Mouse (Mus musculus): ENCODE measurements around the gene Vezf1.
A peak's percentile ranks its signal among the peaks of the same experiment; 100 is the strongest.

Gene Vezf1

GRCm38 (mm10) chr11:88126306-88126793 is 58.3 kb downstream of the Vezf1 start:
- peak; percentile 94 for DNase-seq

DNA sequence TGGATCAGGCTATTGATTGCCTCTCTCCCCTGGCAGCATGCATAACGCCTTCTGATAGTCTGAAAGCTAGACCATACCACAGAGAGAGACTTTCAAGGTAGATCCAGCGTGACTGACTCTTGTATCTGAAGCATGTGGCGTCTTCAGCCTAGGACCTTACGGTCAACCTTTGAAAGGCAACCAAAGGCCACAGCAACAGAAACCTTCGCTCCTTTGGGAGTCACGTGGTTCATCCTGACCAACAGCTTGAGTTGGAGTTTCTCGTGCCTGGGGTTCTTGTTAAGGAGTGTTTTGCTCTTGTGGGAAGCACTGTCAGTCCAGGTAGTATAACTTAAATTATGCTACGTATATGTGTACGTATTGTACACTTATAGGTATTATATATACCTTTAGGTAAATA is 60.4 kb downstream of the Vezf1 start:
- DNase-seq: no peak

- DNase-seq: no peak
Measured at GRCm38 (mm10) chr11:88129281-88129680, 61.2 kb downstream of the Vezf1 start.

DNA sequence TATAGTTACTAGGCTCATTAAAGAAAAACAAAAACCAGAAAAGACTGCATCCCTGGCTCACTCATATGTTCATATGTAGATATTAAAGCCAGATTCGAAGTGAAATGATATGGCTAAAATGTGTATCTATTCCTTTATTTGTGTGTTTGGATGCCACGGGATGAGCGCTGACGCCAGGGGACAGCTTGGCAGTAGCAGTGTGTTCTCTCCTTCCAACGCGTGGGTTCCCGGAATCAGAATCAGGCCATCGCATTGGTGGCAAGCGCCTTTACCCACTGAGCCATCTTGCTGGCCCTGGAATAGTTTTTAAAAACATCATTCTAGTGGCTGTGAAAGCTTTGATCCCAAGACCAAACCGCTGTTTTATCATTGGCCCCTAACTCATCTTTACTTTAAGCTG is 61.9 kb downstream of the Vezf1 start:
- no peak for DNase-seq

- no peak for DNase-seq
Measured at GRCm38 (mm10) chr11:88131847-88132246, 63.8 kb downstream of the Vezf1 start.

All from retina, postnatal 1 day (tissue).